Mouse (Mus musculus) forebrain, embryonic 15.5 days (tissue): ENCODE results near the gene Olfr279. TPM values are rescaled to one million over a fixed set of nuclear protein-coding genes. Genes with fewer than 3 reads are reported as not detected.

ENCODE experiments used
- ATAC-seq: fragments of 200-750 bp; cut with Nextera tagmentation; replicated peaks from 2 replicates; pipeline ENCODE4 v1.8.0; 2017; ENCODE audit warnings: mild to moderate bottlenecking, moderate TSS enrichment, moderate library complexity
- H3K27ac ChIP-seq: fragments of 300-500 bp; sonication (generic); replicated peaks from 2 replicates; pipeline ENCODE4 v1.5.1; 2015; ENCODE audit warnings: mild to moderate bottlenecking, inconsistent platforms
- H3K27me3 ChIP-seq: fragments of 300-500 bp; sonication (generic); 2 replicates; pipeline ENCODE4 v1.6.1; 2015; ENCODE audit warnings: inconsistent platforms
- H3K36me3 ChIP-seq: fragments of 300-500 bp; sonication (generic); 2 replicates; pipeline ENCODE4 v1.6.1; 2015; ENCODE audit warnings: mild to moderate bottlenecking, inconsistent platforms
- H3K4me1 ChIP-seq: fragments of 300-500 bp; sonication (generic); 2 replicates; pipeline ENCODE4 v1.6.1; 2015; ENCODE audit warnings: inconsistent platforms
- H3K4me2 ChIP-seq: fragments of 300-500 bp; sonication (generic); replicated peaks from 2 replicates; pipeline ENCODE4 v1.6.1; 2015; ENCODE audit warnings: mild to moderate bottlenecking, inconsistent platforms
- H3K4me3 ChIP-seq: fragments of 300-500 bp; sonication (generic); 2 replicates; pipeline ENCODE4 v1.5.1; 2015; ENCODE audit warnings: mild to moderate bottlenecking, inconsistent platforms
- H3K9ac ChIP-seq: fragments of 300-500 bp; sonication (generic); replicated peaks from 2 replicates; pipeline ENCODE4 v1.6.1; 2015; ENCODE audit warnings: mild to moderate bottlenecking, inconsistent platforms
- H3K9me3 ChIP-seq: fragments of 300-500 bp; sonication (generic); 2 replicates; pipeline ENCODE4 v1.6.1; 2016; ENCODE audit warnings: inconsistent platforms
- WGBS: fragments of 180-500 bp; shearing (Covaris S2); methylation state at CpG from one replicate; pipeline ENCODE4 v1.1.7; 2015; ENCODE audit warnings: mixed read lengths; 5-methylcytosine and 5-hydroxymethylcytosine counted together
- microRNA-seq: library from miRNA; unstranded; fragments of <30 nt; microRNA quantifications from one replicate; pipeline ENCODE4, GENCODE M21; 2016
- polyA plus RNA-seq: library from polyadenylated mRNA; unstranded; fragments of >200 nt; fragmentation: Nextera tagmentation; extraction: Ambion mirVana; gene quantifications from 2 replicates; pipeline ENCODE4 v1.2.1, GENCODE M21; 2015

Gene Olfr279
- polyA plus RNA-seq, 1 experiment from 2014 or later: not detected

GRCm38 (mm10) chr15:98533881-98534627, 41.9 kb downstream of the Olfr279 start, which contains the start of gene Kansl2:
Gene Kansl2, minus strand, starts transcription at chr15:98534264.
- peak; percentile 100 for ATAC-seq
- H3K9ac ChIP-seq: peak within 1 kb of the TSS; percentile 85
- peaks cover 31% of the 10 kb centered on the region for H3K36me3 ChIP-seq
- peak within 1 kb of the TSS; percentile 95 for H3K4me3 ChIP-seq
- no peaks in the 10 kb centered on the region for H3K27me3 ChIP-seq
- WGBS: under 1% methylated on average over 69 of the region's 70 CpGs
- H3K4me2 ChIP-seq: peak within 1 kb of the TSS; percentile 86
- H3K9me3 ChIP-seq: no peaks in the 10 kb centered on the region
- peak within 1 kb of the TSS; percentile 98 for H3K27ac ChIP-seq
- H3K4me1 ChIP-seq: peaks cover 24% of the 10 kb centered on the region

GRCm38 (mm10) chr15:98535921-98536320, 43.7 kb downstream of the Olfr279 start:
- no peak for ATAC-seq
- 94% methylated on average over 4 of the region's 4 CpGs for WGBS
- Histone ChIP-seq H3K27ac (no peak overlapping the region), H3K9me3 (no peaks in the 10 kb centered on the region), H3K4me1 (peaks cover 22% of the 10 kb centered on the region), H3K36me3 (peaks cover 18% of the 10 kb centered on the region), H3K4me3 (no peak overlapping the region), H3K4me2 (no peak overlapping the region), H3K9ac (no peak overlapping the region), H3K27me3 (no peaks in the 10 kb centered on the region)

GRCm38 (mm10) chr15:98536828-98537510, 44.8 kb downstream of the Olfr279 start:
- H3K4me1 ChIP-seq: peaks cover 12% of the 10 kb centered on the region
- no peak overlapping the region for H3K4me3 ChIP-seq
- WGBS: 92% methylated on average over 8 of the region's 8 CpGs
- ATAC-seq: no peak
- H3K27ac ChIP-seq: no peak overlapping the region
- no peak overlapping the region for H3K4me2 ChIP-seq
- no peaks in the 10 kb centered on the region for H3K9me3 ChIP-seq
- no peaks in the 10 kb centered on the region for H3K27me3 ChIP-seq
- H3K9ac ChIP-seq: no peak overlapping the region
- peaks cover 20% of the 10 kb centered on the region for H3K36me3 ChIP-seq

- ATAC-seq: no peak
- WGBS: 80% methylated on average over 4 of the region's 4 CpGs
- Histone ChIP-seq H3K4me1 (peaks cover 2% of the 10 kb centered on the region), H3K4me2 (no peak overlapping the region), H3K36me3 (peaks cover 27% of the 10 kb centered on the region), H3K27me3 (no peaks in the 10 kb centered on the region), H3K9ac (no peak overlapping the region), H3K9me3 (no peaks in the 10 kb centered on the region), H3K4me3 (no peak overlapping the region), H3K27ac (no peak overlapping the region)
These were observed 45.7 kb downstream of the Olfr279 start for GRCm38 (mm10) chr15:98537923-98538322.

- Histone ChIP-seq H3K27ac (no peak overlapping the region), H3K4me3 (no peak overlapping the region), H3K4me1 (no peaks in the 10 kb centered on the region), H3K4me2 (no peak overlapping the region), H3K36me3 (peaks cover 56% of the 10 kb centered on the region), H3K9me3 (no peaks in the 10 kb centered on the region), H3K9ac (no peak overlapping the region), H3K27me3 (no peaks in the 10 kb centered on the region)
- no peak for ATAC-seq
- 94% methylated on average over 6 of the region's 6 CpGs for WGBS
These were observed 48.9 kb downstream of the Olfr279 start for GRCm38 (mm10) chr15:98541064-98541463.

GRCm38 (mm10) chr15:98543341-98543740, 51.1 kb downstream of the Olfr279 start:
- 75% methylated on average over 4 of the region's 4 CpGs for WGBS
- Histone ChIP-seq H3K4me3 (no peak overlapping the region), H3K9ac (no peak overlapping the region), H3K27ac (no peak overlapping the region), H3K4me2 (no peak overlapping the region), H3K36me3 (peaks cover 69% of the 10 kb centered on the region), H3K27me3 (no peaks in the 10 kb centered on the region), H3K4me1 (no peaks in the 10 kb centered on the region), H3K9me3 (no peaks in the 10 kb centered on the region)
- no peak for ATAC-seq

- no peaks in the 10 kb centered on the region for H3K9me3 ChIP-seq
- no peak overlapping the region for H3K9ac ChIP-seq
- ATAC-seq: no peak
- 95% methylated on average over 3 of the region's 3 CpGs for WGBS
- H3K4me1 ChIP-seq: no peaks in the 10 kb centered on the region
- H3K27me3 ChIP-seq: no peaks in the 10 kb centered on the region
- H3K36me3 ChIP-seq: peaks cover 80% of the 10 kb centered on the region
- H3K4me3 ChIP-seq: no peak overlapping the region
- no peak overlapping the region for H3K27ac ChIP-seq
- no peak overlapping the region for H3K4me2 ChIP-seq
These were observed 52.9 kb downstream of the Olfr279 start for GRCm38 (mm10) chr15:98545151-98545550.

- H3K4me1 ChIP-seq: no peaks in the 10 kb centered on the region
- WGBS: 95% methylated on average over 5 of the region's 5 CpGs
- H3K4me3 ChIP-seq: no peak overlapping the region
- no peaks in the 10 kb centered on the region for H3K27me3 ChIP-seq
- no peak overlapping the region for H3K4me2 ChIP-seq
- no peak overlapping the region for H3K9ac ChIP-seq
- H3K36me3 ChIP-seq: peaks cover 85% of the 10 kb centered on the region
- no peaks in the 10 kb centered on the region for H3K9me3 ChIP-seq
- no peak for ATAC-seq
- H3K27ac ChIP-seq: no peak overlapping the region
These were observed 54.6 kb downstream of the Olfr279 start for GRCm38 (mm10) chr15:98546843-98547242.

Small RNA genes within 50 kb of the gene (microRNA-seq; reads per million reads assigned to microRNA genes)
- gene Mir1291: 0.66 reads per million

Other genes with a start within 250 kb of the Olfr279 start
- not detected in 2 replicates for gene H1fnt, start 235.1 kb upstream of the Olfr279 start, polyA plus RNA-seq
- 3.3 and 4.2 TPM in 2 replicates for gene Zfp641, start 196.2 kb upstream of the Olfr279 start, polyA plus RNA-seq
- not detected in 2 replicates for gene Olfr285, start 175.0 kb upstream of the Olfr279 start, polyA plus RNA-seq
- not detected in 2 replicates for gene Olfr284, start 151.4 kb upstream of the Olfr279 start, polyA plus RNA-seq
- not detected in 2 replicates for gene Olfr283, start 111.5 kb upstream of the Olfr279 start, polyA plus RNA-seq
- not detected in 2 replicates for gene Olfr282, start 61.2 kb upstream of the Olfr279 start, polyA plus RNA-seq
- not detected in 2 replicates for gene Olfr281, start 39.8 kb upstream of the Olfr279 start, polyA plus RNA-seq
- not detected in 2 replicates for gene OR5BS1P, start 22.5 kb upstream of the Olfr279 start, polyA plus RNA-seq
- not detected in 2 replicates for gene Lalba, start 9.7 kb upstream of the Olfr279 start, polyA plus RNA-seq
- 140 and 152 TPM in 2 replicates for gene Kansl2, start 41.9 kb downstream of the Olfr279 start, polyA plus RNA-seq
- 66.5 and 72.0 TPM in 2 replicates for gene Ccnt1, start 78.5 kb downstream of the Olfr279 start, polyA plus RNA-seq
- gene 4930415O20Rik, start 78.6 kb downstream of the Olfr279 start, polyA plus RNA-seq: 0.56 TPM in 1 of 2 replicates, not detected in the other
- 12.5 and 13.8 TPM in 2 replicates for gene Adcy6, start 117.7 kb downstream of the Olfr279 start, polyA plus RNA-seq
- 134 and 138 TPM in 2 replicates for gene Cacnb3, start 138.4 kb downstream of the Olfr279 start, polyA plus RNA-seq
- 23.5 and 25.0 TPM in 2 replicates for gene Ddx23, start 170.5 kb downstream of the Olfr279 start, polyA plus RNA-seq
- 11.0 and 12.8 TPM in 2 replicates for gene Rnd1, start 185.1 kb downstream of the Olfr279 start, polyA plus RNA-seq
- gene Ccdc65, start 215.8 kb downstream of the Olfr279 start, polyA plus RNA-seq: 2.3 and 4.3 TPM in 2 replicates
- gene Fkbp11, start 235.8 kb downstream of the Olfr279 start, polyA plus RNA-seq: 3.5 and 3.6 TPM in 2 replicates